Mouse (Mus musculus) 416B (cell line): ENCODE data around the gene Trmt2b.
A peak's percentile ranks its signal among the peaks of the same experiment; 100 is the strongest.
"Not testable (repeated sequence)": the region's sequence is repeated elsewhere in the genome, so short reads cannot be mapped to it uniquely, and the experiment has no call there.

ENCODE experiments used
- DNase-seq: peaks from one replicate; pipeline ENCODE4 v3.0.0; 2011; ENCODE audit warnings: low read depth

Gene Trmt2b

GRCm38 (mm10) chrX:134276275-134277160 is at the start of gene Trmt2b:
Gene Trmt2b (minus strand): TSS chrX:134276984.
- peak; percentile 73 for DNase-seq

- peak; percentile 57 for DNase-seq
Measured at GRCm38 (mm10) chrX:134319153-134319932, 42.6 kb upstream of the Trmt2b start.

GRCm38 (mm10) chrX:134311193-134311592 is 34.4 kb upstream of the Trmt2b start:
- DNase-seq = not testable (repeated sequence)

GRCm38 (mm10) chrX:134308275-134308634 is 31.5 kb upstream of the Trmt2b start:
- peak; percentile 78 for DNase-seq

- DNase-seq = peak; percentile 91
Measured at GRCm38 (mm10) chrX:134307534-134308274, 30.9 kb upstream of the Trmt2b start, which contains the start of gene Cenpi. Gene Cenpi (plus strand): TSS chrX:134308084.

- DNase-seq = no peak
Measured at GRCm38 (mm10) chrX:134303287-134303686, 26.5 kb upstream of the Trmt2b start.

- peak; percentile 46 for DNase-seq
Measured at GRCm38 (mm10) chrX:134300219-134300618, 23.4 kb upstream of the Trmt2b start.

GRCm38 (mm10) chrX:134297195-134297594 is 20.4 kb upstream of the Trmt2b start:
- DNase-seq = no peak

- no peak for DNase-seq
Measured at GRCm38 (mm10) chrX:134296737-134297136, 20.0 kb upstream of the Trmt2b start.

- no peak for DNase-seq
Measured at GRCm38 (mm10) chrX:134296301-134296700, 19.5 kb upstream of the Trmt2b start.

- no peak for DNase-seq
Measured at GRCm38 (mm10) chrX:134287305-134287704, 10.5 kb upstream of the Trmt2b start.

- no peak for DNase-seq
Measured at GRCm38 (mm10) chrX:134285791-134286190, 9.0 kb upstream of the Trmt2b start.

GRCm38 (mm10) chrX:134285102-134285501 is 8.3 kb upstream of the Trmt2b start:
- no peak for DNase-seq

GRCm38 (mm10) chrX:134280531-134280930 is 3.7 kb upstream of the Trmt2b start:
- DNase-seq = no peak

GRCm38 (mm10) chrX:134275715-134276114 is 1.1 kb downstream of the Trmt2b start:
- DNase-seq = peak; percentile 28

GRCm38 (mm10) chrX:134262129-134262528 is 14.7 kb downstream of the Trmt2b start:
- DNase-seq = no peak

- no peak for DNase-seq
Measured at GRCm38 (mm10) chrX:134261191-134261590, 15.6 kb downstream of the Trmt2b start.

GRCm38 (mm10) chrX:134248202-134248601 is 28.6 kb downstream of the Trmt2b start:
- DNase-seq = no peak

- no peak for DNase-seq
Measured at GRCm38 (mm10) chrX:134245946-134246345, 30.8 kb downstream of the Trmt2b start.

GRCm38 (mm10) chrX:134238266-134238665 is 38.5 kb downstream of the Trmt2b start:
- peak; percentile 7 for DNase-seq

- no peak for DNase-seq
Measured at GRCm38 (mm10) chrX:134233048-134233447, 43.7 kb downstream of the Trmt2b start.

GRCm38 (mm10) chrX:134221856-134222255 is 54.9 kb downstream of the Trmt2b start, which contains the start of gene Nox1:
Gene Nox1 (minus strand): TSS chrX:134221956.
- DNase-seq = no peak
